Mouse (Mus musculus): ENCODE results near the gene Amacr.
"Not testable (repeated sequence)": the region's sequence is repeated elsewhere in the genome, so short reads cannot be mapped to it uniquely, and the experiment has no call there.

- not testable (repeated sequence) for TF ChIP-seq CTCF (IDR thresholded peaks at IDR 0.05; ENCODE audit: low read depth, low read length); POLR2A (IDR thresholded peaks at IDR 0.05; ENCODE audit: extremely low read depth, insufficient read depth, low read length)
Observed at GRCm38 (mm10) chr15:10986477-10986876, 4.9 kb downstream of the Amacr start.
